Mouse (Mus musculus) cerebellum, postnatal 25 days (tissue): Measurements from ENCODE around the gene Marf1.
A peak's percentile ranks its signal among the peaks of the same experiment; 100 is the strongest.
"Not testable (repeated sequence)": the region's sequence is repeated elsewhere in the genome, so short reads cannot be mapped to it uniquely, and the experiment has no call there.

Experiments
- DNase-seq, 2 experiments: peaks; one replicate each; pipeline ENCODE4 v3.0.0; 2021; ENCODE audit warnings: mixed read lengths in 2 of 2

The Marf1 gene

DNA sequence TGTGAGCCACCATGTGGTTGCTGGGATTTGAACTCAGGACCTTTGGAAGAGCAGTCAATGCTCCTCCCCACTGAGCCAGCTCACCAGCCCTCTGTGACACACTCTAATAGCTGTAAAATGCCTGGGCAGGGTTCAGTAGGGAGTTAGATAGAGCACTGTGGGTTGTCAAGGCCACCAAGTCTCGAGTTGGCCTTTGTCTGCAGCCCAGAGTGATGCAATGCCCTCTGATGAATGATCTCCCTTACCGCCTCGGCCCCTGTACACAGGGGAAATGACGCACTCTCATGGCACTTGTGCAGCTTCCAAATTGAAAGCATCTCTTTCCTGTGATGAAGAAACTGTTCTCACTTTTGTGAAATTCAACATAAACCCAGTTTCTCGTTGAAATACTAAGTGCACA lies 31.3 kb downstream of the Marf1 start:
- no peak for DNase-seq

GRCm38 (mm10) chr16:14131376-14131775 lies 31.8 kb downstream of the Marf1 start:
- DNase-seq, result no peak

DNA sequence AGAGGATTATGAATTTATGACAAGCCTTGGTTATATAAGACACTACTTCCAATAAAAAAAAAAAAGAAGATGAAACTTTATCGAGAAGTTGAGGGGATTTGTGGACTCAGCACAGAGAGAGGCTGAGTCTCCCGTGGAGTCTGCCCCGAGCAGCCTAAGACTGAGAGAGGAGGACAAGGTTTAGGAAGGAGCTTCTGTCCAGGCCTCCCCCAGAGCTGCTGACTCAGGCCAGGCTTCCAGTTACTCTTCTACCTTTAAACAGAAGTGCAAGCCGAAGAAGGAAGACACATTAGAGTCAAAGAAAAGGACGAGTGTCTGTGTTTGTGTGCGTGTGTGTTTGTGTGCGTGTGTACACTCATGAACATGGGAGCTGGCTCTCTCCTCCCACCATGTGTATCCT lies 32.4 kb downstream of the Marf1 start:
- DNase-seq, result no peak

DNA sequence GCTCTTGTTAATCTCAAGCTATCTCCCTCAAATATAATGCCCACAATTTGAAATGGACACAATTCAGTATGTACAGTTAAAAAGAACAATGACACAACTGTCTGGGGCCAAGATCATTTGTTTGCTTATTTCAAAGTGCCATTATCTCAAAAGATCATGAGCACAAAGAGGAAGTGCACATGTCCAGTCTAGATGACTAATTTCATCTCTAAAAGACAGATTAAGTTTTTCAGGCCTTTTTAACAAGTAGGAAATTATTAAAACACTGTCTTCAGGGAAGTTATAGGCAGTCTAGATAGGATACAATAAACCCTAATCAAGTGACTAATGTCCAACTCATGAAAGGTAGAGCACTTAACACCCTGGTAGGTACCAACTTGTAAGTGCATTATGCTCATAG lies 34.2 kb downstream of the Marf1 start:
- no peak for DNase-seq

- no peak for DNase-seq
Measured at GRCm38 (mm10) chr16:14125253-14125652, 37.9 kb downstream of the Marf1 start.

DNA sequence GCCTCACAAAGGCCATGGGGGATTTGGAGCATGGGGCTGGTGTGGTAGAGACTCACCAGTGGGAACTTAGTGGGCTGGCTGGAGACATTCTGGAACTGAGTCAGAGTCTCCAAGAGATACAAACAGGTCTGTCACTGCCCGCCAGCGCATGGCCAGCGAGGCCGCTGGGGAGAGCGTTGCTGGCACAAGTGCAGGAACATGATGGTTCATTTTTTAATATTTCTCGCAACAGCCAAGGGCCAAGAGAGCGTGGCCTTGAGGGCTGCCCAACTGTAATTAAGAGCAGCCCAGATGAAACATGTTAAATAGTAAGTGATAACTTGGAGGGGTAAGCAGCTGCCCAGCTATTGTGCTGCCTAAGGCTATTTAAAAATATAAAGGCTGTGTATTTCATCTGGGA lies 38.4 kb downstream of the Marf1 start:
- DNase-seq, result no peak

GRCm38 (mm10) chr16:14123901-14124300 lies 39.2 kb downstream of the Marf1 start:
- DNase-seq, result no peak

DNA sequence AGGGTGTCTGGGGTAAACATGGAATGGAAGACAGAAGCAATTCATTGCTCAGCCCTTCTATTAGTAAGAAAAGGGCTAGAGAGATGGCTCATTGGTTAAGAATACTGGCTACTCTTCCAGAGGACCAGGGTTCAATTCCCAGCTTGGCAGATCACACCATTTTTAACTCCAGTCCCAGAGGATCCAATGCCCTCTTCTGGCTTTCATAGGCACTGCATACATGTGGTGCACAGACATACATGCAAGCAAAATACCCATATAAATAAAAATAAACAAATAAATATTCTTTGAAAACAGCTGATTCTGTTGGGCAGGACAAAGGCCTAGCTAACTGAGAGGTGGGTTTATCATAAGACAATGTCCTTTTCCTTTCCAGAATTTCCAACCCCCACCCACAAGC lies 40.6 kb downstream of the Marf1 start:
- DNase-seq, result no peak

DNA sequence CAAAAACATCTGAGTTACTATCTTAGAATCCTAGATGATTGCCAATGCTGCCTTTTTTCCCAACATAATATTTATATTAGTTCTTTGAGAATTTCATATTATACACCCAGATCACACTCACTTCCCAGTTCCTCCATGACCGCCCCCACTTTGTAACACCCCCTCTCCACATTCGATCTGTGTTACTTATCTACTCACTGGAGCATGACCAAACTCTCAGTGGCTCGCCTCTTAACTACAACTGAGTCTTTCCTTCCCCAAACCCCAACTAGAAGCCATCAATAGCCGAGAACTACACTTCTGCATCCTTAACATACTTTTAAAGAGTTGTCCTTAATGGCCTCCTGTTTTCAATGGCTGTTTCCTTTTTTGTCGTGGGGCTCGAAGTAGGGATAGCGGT lies 41.6 kb downstream of the Marf1 start:
- DNase-seq, result no peak

- DNase-seq, result peak; percentile 75 to 81
Measured at GRCm38 (mm10) chr16:14120941-14121340, 42.2 kb downstream of the Marf1 start.

DNA sequence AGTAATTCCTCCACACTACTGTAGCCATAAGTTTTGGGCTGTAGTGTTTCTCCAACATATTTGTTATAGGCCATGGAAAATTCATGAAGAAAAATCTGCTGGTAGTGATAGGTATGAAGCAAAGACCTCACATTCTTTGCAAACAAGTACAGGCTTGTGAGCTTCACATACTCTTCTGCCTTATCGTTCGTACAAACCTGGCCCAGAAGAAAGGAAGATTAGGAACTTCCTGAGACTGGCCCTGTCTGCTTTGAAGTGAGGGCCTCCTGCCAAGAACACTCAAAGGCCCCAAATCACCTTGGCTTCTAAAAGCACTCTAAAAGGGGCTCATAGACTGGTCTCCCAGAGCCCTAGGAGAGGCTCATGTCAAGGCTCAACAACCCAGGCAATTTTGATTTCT lies 45.9 kb downstream of the Marf1 start:
- DNase-seq, result no peak

DNA sequence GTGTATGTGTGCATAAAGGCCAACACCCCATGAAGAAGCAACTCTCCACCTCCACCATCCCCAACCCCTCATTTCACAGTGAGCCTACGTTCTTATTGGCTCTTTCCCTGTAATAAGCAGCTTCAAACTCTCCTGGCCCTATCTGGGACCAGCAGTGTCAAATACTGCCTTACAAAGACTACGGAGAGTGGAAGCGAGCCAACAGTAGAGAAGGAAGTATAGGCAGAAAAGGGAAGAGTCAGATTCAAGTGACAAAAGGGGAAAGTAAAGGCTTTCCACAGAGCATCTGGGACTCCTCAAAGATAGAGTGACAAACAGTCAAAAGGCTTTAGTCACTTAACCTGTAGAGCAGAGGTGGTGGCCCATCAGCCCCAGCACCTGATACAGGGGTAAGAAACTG lies 50.4 kb downstream of the Marf1 start:
- no peak for DNase-seq

- no peak for DNase-seq
Measured at GRCm38 (mm10) chr16:14112133-14112532, 51.0 kb downstream of the Marf1 start.

DNA sequence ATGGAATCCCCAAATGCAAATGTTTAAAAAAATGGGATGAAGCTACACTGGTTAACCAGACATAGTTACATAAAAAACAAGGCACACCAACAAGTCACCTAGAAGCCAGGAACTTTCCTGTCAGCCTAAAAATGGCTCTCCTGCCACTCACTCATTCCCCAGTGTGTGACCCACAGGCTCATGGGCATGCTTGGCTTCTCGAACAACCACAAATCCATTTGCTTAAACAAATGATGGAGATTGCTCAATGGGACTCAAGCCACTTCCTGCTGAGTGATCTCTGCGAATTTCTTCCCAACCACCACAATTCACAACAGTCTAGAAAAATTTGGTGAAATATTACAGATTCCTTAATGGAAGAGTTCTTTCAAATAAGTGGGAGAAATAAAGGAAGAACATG lies 52.2 kb downstream of the Marf1 start:
- DNase-seq, result no peak

- no peak for DNase-seq
Measured at GRCm38 (mm10) chr16:14109651-14110230, 53.4 kb downstream of the Marf1 start.

GRCm38 (mm10) chr16:14105891-14106290 lies 57.3 kb downstream of the Marf1 start:
- no peak for DNase-seq

GRCm38 (mm10) chr16:14091771-14092170 lies 71.4 kb downstream of the Marf1 start:
- DNase-seq, result no peak

DNA sequence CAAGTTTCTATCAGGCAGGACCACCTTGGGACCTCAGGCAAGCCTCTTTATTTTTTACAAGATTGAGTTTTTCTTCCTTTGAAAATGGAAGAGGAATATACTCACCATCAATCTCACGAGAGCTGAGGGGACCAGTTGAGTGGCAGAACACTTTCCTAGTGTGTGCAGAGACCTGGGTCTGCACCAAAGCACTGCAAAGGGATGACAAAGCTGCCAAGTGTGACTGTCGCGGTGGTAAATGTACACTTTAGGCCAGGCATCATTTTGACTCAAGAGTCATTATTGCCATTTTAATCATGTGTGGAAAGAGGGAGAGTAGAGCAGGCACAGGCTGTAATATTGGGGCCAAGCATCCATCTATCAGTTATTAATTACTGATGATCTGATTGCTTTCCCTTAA lies 73.9 kb downstream of the Marf1 start:
- DNase-seq, result no peak

DNA sequence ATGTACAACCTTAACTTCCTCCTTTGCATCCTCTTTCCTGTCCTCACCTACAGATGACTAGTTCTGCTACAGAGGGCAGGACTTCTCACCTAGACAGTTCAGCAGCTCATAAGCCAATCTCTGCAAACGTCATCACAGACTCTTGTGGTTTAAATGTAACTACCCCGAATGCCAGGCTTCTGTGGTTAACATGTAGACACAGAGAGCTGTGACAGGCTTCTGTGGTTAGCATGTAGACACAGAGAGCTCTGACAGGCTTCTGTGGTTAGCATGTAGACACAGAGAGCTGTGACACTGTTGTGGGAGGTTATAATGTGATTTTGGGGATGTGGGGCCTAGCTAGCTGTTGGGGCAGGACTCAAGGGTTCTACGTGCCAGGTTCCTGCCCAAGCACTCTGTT lies 74.9 kb downstream of the Marf1 start:
- no peak for DNase-seq

GRCm38 (mm10) chr16:14082925-14083324 lies 80.2 kb downstream of the Marf1 start:
- DNase-seq, result no peak

DNA sequence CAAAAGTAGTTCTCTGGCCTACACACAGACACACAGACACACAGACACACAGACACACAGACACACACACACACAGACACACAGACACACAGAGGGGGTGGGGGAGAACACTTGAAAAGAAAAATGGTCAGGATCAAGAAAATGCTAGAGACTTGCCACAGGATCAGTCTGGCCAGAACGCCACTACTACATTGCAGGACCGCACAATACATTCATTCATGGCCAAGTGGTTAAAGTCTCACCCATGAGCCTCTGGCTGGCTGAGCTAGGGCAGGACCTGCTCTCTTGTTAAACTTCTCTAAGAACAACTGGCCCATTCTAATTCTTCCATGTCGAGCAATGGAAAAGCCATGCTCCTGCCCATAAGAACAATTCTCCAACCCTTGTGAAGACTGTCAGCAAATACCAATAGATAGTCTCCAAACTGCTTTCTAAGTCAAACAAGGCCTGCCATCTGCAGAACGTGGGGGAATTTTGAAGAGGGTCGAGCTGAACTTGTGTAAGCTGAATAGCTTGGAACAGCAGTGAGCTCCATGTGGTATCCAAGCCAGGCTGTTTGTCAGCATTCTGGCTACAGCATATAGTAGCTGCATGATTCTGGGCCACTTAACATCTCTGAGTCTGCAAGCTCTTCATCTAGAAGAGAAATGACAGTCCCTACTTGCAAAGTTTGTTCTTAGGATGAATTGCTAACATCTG lies 92.5 kb downstream of the Marf1 start:
- no peak for DNase-seq

GRCm38 (mm10) chr16:14068701-14069100 lies 94.5 kb downstream of the Marf1 start:
- not testable (repeated sequence) for DNase-seq

DNA sequence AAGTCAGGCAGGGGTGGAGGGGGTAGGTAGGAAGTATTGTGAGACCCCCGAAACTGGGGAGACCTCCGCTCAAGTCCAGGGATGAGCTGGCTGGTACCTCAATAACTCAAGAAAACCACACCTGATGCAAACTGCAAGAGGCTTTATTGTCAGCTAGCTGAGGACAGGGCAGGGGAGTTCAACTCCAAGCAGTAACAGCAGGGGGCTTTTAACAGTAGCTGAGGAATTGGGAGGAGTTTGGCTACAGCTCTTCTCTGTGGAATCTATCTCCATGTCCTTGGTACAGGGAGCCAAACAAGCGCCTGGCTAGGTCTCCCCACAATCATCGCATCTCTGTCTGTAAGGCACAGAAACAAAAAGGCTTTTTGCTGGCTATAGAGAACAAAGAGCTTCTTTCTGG lies 96.6 kb downstream of the Marf1 start:
- DNase-seq, result not testable (repeated sequence)

DNA sequence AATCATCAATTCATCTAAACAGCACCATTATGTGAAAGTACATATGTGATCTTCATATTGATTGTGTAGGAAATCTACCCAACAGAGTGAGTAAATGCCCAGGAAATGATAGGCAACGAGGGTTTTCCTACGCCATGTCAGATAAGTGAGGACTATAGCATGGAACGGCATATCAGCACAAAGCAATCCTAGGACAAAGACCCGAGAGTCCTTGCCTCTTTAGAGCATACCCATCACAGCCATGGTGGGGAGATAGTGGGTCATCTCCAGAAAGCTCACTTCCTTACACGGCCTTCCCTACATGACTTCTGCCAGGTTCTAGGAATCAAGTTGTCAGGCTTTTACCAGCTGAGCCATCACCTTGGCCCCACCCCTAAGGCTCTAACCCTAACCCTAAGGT lies 103.3 kb downstream of the Marf1 start:
- no peak for DNase-seq
